Mouse (Mus musculus): ENCODE data around the gene F9.
A peak's percentile ranks its signal among the peaks of the same experiment; 100 is the strongest.
"Not testable (repeated sequence)": the region's sequence is repeated elsewhere in the genome, so short reads cannot be mapped to it uniquely, and the experiment has no call there.

The F9 gene

GRCm38 (mm10) chrX:59999221-60000083, at the start of gene F9:
TSS of gene F9 (plus strand) at chrX:59999464.
- DNase-seq: peak; percentile 16 to 30

DNA sequence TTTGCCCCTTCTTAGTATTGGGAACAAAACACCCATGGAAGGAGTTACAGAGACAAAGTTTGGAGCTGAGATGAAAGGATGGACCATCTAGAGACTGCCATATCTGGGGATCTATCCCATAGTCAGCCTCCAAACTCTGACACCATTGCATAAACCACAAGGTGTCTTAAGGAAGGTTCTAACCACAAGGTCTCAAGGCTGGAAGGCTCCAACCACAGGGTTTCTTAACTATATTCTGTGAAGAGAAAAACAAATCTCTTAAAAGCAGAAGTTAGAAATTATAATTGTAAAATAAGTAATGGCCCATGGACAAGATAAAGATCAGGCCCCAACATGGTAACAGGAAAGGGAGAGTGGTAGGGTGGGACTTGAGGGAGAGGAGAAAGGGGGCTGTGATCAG, 29.5 kb upstream of the F9 start:
- not testable (repeated sequence) for DNase-seq

DNA sequence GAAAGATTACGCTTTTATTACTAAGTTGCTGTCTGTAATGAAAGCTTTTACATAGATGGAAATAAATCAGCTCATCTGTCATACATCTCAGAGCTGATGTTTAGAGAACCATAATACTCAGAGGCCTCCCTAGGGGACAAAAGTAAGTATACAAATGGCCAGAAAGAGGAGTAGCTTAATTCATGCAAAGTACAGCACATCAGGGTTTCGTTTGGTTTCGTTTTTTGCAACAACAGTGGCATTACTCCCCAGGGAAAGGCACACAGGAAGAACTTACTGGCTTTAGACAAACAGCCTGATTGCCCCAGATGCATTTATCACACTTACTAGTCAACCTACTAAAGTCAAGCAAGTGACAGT, 800 bp downstream of the F9 start:
- DNase-seq: peak; percentile 37 to 56

DNA sequence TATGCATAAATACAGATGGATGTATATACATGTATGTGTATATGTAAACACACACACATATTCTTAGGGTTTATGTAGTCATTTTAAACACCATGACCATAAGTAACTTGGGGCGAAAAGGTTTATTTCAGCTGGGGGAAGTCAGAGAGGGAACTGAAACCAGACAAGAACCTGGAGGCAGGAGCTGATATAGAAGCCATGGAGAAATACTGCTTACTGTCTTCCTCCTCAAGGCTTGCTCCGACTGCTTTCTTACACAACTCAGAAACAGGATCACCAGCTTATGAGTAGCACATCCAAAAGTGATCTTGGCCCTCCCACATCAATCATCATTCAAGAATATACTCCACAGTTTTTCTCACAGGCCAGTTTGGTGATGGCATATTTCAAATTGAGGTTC, 2.2 kb downstream of the F9 start:
- DNase-seq: peak; percentile 26 to 46

GRCm38 (mm10) chrX:60013084-60013676, 13.9 kb downstream of the F9 start:
- peak; percentile 54 to 60 for DNase-seq

GRCm38 (mm10) chrX:60014588-60014987, 15.3 kb downstream of the F9 start:
- DNase-seq: no peak

- no peak for DNase-seq
These were observed 21.7 kb downstream of the F9 start for GRCm38 (mm10) chrX:60021007-60021406.

DNA sequence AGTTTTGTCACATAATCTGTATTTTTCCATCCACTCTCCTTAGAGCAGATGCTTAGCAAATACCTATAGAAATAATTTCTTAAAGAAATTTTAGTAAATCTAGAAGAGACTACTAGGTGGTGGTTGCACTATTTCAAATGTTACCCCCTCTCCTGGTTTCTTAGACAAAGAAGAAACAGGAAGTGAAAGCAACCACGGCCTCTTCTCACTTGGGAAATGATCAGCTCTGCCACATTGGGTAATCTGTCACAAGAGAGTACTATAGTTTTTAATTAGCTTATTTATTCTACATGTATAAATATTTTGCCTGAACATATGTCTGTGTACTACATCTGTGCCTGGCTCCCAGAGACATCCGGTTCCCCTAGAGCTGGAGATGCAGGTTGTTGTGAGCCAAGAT, 22.3 kb downstream of the F9 start:
- peak; percentile 31 to 38 for DNase-seq

DNA sequence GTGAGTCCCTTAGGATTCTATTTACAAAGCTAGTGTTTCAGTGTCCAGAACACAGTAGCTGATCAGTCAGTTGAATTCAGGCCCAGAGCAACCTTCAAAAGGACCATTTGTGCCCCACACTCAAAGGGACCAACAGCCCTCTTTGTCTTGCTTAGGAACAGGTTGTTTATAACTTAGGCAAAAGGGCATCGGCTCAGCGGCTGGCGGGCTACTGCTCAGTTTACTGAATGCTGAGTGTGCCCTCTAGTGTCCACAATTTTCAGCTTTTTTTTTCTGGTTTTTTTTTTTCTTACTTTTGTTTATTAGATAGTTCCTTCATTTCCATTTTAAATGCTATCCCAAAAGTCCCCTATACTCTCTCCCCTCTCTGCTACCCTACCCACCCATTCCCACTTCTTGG, 27.4 kb downstream of the F9 start:
- DNase-seq: peak; percentile 41 to 47

DNA sequence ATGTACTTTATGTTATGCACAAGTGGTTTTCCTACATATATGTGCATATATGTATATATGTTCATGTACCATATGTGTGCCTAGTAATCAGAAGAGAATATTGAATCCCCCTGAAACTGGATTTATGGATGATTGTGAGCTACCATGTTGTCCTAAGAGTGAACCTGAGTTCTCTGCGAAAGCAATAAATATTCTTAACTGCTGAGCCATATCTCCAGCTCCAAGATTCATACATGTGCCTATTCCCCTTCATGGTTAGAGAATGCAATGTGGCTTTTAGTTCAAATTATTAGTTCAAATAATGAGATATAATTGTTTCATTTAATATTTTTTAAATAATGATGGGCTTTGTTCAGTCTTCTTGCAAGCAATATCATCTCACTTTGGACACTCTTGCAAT, 55.5 kb downstream of the F9 start:
- DNase-seq: no peak

DNA sequence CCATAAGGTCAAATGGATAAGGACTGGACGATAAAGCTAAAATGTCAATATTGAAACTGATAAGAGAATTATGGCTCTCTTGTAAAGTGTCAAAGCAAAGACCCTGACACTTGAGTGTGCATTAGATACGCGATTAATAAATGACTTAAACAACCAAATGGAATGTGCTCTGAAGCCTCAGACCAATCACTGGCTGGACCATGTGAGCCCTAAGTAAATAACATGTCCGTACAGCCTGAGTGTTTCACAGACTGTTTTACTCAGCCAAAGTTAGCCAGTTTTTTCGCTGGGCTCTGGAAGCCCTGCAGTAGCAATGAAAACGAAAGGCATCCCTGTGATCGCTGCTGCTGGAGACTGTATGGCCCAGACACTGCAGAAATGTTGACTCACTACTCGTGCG, 55.9 kb downstream of the F9 start:
- no peak for DNase-seq

DNA sequence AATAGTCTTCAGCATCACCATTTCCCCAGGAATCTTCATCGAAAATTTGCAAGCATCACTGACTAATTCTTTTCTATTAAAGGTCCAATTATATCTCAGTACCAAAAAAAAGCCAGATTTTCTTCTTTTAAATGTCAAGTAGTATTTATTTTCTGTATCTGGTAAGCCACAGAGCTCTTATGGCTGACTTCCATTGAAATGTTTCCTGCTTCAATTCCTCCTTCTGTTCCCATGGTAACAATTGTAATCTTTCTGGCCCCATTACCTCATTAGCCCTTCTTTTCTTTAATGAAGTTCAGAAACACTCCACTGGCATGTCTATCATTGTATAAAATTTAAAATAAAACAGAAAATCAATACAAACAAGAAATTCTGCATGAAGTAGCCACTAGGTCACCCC, 76.1 kb downstream of the F9 start:
- DNase-seq: no peak
